Mouse (Mus musculus) erythroid progenitor cell, adult 5-6 weeks (primary cell): ENCODE data around the gene Rusc2. TPM values are rescaled to one million over a fixed set of nuclear protein-coding genes. Genes with fewer than 3 reads are reported as not detected.

Source experiments
- ATAC-seq: replicated peaks from 2 replicates; pipeline ENCODE4 v1.8.0; 2016; ENCODE audit warnings: moderate number of reproducible peaks, mild to moderate bottlenecking, moderate TSS enrichment, inconsistent platforms; ENCODE audit not compliant: poor library complexity, low FRiP score, severe bottlenecking
- total RNA-seq, 2 experiments: library from RNA; stranded (forward) in 1 of 2; stranded (reverse) in 1 of 2; fragments of 150-400 nt in 1 of 2; fragments of 186-747, 209-891 nt in 1 of 2; gene quantifications; 2 replicates each; pipeline versions ENCODE4 v1.2.3 to v1.2.4; 2015 to 2017; ENCODE audit warnings: low replicate concordance in 2 of 2

Gene Rusc2
- total RNA-seq, 2 experiments from 2014 or later, result not detected

DNA sequence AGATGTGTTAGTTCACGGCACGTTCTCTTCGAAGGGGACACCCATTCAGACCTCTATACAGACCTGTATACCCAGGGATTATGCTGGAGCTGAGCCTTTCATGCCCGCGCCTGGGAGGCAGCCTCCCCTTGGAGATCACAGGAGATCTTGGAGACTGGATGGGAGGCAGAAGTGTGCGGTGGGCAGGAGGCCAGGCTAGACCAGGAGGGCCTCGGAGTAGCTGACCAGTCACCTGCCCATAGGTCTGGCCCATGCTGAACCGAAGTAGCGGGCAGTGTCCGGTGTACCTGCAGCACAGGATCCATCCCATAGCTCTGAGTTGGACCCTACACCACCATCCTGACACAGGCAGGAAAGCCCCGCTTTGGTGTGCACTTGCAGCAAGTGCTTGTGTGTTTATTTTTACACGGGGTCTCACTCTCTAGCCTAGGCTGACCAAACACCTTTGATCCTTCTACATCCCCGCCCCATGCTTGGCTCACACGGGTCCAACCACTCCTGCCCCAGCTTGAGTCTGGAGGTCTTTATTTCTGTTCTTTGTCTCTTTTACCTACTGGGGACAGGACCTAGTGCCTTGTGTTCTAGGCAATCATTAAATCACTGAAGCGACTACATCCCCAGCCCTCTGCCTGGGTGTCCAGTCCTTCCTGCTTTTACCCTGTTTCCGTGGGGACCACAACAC lies 46.5 kb downstream of the Rusc2 start:
- no peak for ATAC-seq

GRCm38 (mm10) chr4:43428946-43429345 lies 47.2 kb downstream of the Rusc2 start, which contains the start of gene Fam166b:
Fam166b (minus strand) TSS chr4:43429134.
- ATAC-seq, result no peak

DNA sequence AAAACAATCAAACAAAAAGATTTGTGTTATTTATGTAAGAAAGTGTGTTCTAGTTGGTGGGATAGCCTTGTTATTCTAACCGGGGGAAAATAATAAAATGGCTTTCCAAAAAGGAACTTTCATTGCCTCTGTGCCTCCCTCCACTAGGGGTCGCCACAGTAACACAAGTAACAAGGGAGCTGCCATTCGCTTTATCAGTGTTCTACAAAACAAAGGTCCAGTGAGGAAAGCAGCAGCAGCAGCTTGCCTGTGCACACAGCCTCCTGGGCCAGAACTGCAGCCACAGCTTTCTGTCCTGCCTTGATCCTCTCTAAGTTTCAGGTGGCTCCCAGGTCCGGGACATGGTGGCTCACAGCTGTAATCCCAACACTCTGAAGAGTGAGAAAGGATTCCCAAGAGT lies 49.9 kb downstream of the Rusc2 start:
- peak; percentile 66; the same call in 1 of the 2 replicates for ATAC-seq

- ATAC-seq, result no peak
Observed at GRCm38 (mm10) chr4:43432832-43433231, 51.1 kb downstream of the Rusc2 start.

GRCm38 (mm10) chr4:43441639-43442038 lies 59.9 kb downstream of the Rusc2 start, which contains the start of gene Tesk1:
Tesk1 (plus strand) TSS chr4:43441939.
- no peak for ATAC-seq

- ATAC-seq, result peak; percentile 96
Observed at GRCm38 (mm10) chr4:43442044-43442443, 60.3 kb downstream of the Rusc2 start.

DNA sequence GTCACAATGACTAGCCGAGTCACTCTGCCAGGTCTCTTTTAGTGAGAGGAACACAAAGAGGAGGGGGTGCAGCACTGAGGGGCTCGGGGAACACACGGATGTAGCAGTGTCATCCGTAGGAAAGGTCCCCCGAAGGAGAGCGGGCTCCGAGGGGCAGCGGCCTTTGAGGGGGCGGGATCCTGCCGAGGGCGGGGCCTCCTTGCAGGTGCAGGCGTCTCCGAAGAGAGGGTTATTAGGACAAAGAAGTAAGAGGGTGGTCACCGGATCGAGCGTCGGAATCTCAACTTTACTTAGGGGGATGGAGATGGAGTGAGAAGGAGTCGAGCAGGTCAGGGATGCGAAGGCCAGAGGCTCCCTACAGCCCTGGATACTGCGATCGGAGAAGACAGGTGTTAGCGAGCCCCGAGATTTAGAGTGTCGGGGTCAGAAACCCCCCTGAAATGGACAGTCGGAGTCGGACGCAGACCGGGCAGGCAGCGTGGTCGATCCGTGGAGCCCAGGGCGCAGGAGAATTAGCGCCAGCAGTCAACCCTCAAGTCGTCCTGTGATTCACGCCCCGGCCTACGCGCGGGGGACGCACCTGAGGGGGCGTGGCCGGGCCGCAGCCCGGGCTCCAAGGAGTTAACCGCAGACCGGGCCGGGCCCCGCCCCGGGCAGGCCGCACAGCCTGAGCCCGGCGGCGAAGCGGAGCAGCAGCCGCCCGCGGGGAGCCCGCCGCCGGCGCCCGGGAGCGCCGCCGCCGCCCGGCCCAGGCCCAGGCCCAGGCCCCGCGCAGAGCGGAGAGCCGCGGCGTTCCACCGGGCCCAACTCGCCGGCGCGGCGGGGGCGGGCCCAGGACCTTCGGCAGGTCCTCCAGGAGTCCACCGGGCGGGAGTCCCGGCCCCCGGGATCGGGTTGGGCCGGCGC lies 60.9 kb downstream of the Rusc2 start:
- peak; percentile 43 for ATAC-seq

GRCm38 (mm10) chr4:43443511-43443910 lies 61.7 kb downstream of the Rusc2 start:
- ATAC-seq, result no peak

DNA sequence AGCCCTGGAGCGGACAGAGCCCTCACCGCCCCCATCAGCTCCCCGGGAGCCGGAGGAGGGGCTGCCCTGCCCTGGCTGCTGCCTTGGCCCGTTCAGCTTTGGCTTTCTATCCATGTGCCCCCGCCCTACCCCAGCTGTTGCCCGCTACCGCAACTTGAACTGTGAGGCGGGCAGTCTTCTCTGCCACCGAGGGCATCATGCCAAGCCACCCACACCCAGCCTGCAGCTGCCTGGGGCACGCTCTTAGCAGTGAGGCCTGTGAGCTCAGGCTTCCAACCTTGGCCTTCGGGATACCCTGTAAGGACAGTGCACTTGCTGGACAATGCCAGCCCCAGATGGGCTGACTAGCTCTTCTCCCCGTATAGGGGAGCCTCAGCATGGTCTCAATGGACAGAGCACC lies 65.5 kb downstream of the Rusc2 start:
- ATAC-seq, result no peak

DNA sequence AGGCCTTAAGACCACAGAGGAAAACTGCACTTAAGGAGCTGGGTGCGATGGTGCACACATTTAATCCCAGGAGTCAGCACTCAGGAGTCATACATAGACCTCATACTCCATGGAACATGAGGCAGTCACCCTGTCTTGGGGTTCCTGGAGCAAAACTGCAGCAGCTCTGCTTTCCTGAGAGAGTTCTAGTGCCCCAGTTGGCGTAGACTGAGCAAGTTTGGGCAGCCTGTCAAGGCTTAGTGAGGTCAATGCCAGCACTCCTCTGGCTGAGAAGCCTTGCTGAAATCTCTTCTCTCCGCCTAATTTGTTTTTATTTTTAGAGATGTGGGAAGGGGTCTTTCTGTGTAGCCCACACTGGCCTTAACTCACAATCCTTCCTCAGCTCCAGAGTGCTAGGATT lies 66.8 kb downstream of the Rusc2 start:
- no peak for ATAC-seq

GRCm38 (mm10) chr4:43452315-43452714 lies 70.5 kb downstream of the Rusc2 start:
- ATAC-seq, result no peak

DNA sequence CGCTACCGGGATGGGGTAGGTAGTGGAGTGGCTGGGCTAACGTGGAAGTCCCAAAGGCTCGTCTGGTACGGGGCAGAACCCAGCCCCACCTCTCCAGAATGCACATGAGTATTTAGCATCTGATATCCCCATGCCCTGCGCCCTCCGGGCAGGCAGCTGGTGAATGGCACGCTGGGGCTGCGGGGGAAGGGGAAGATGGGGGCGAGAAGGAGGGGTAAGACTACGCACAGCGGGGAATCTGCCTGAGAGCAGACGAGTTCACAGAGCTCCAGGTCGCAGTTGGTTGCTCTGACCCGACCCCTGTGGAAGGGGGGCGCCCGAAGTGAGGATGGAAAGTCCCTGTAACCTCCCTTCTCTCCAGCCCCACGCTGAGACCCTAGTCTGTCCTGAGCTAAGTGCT lies 71.6 kb downstream of the Rusc2 start:
- no peak for ATAC-seq

- ATAC-seq, result no peak
Observed at GRCm38 (mm10) chr4:43454041-43454836, 72.5 kb downstream of the Rusc2 start, which contains the start of gene Cd72. Cd72 (minus strand) TSS chr4:43454628.

- ATAC-seq, result no peak
Observed at GRCm38 (mm10) chr4:43456470-43456869, 74.7 kb downstream of the Rusc2 start.

DNA sequence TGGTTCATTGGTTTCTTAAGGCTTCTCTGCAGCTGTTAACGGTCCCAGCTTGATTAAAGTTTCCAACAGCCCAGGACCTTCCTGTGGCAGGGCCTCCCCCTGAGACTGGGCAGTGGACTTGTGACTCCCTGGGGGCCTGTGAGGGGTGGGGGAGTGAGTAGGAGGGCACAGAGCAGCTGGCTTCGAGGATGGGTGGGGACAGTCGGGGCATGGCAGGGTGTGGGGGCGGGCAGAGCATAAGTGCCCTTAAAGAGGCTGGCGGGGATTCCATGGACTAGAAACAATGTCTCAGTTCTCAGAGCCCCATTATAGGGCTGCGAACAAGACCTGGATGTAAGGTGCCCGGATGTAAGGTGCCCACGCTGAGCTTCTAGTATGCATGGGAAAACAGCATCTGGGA lies 75.3 kb downstream of the Rusc2 start:
- ATAC-seq, result no peak

DNA sequence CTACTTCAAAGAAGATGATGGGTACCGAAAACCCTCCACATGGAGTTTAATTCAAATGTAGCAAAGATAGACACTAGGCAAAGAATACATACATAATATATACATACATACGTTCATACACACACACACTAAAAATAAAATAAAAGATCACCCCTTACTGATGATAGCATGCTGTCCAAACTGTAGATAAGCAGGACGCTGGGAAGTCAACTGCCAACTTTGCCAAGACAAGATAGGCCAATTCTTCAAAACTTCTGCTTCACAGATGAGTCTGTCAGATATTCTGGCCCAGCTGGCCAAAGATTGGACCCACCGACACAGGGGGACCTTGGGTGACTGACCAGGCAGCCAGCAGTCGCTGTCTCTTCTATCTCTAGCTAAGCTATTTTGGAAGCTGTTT lies 81.3 kb downstream of the Rusc2 start:
- ATAC-seq, result no peak

DNA sequence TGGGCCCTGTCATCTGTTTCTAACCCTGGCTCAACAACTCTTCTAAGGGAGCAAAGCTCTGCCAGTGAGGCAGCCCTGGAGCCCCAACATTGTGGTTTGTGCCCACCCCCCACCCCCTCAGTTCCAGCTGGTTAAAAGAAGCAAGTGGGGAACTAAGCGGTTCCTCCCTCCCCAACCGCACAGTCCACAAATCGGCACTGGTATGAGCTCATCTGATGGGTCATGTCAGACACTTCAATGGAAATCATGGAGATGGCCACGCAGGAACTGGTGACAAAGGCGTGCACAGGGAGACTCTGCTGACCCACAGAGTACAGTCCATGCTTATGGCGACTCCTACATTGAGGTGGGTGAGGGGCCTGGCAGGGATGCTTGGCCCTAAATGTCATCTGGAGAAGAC lies 84.2 kb downstream of the Rusc2 start:
- ATAC-seq, result no peak

DNA sequence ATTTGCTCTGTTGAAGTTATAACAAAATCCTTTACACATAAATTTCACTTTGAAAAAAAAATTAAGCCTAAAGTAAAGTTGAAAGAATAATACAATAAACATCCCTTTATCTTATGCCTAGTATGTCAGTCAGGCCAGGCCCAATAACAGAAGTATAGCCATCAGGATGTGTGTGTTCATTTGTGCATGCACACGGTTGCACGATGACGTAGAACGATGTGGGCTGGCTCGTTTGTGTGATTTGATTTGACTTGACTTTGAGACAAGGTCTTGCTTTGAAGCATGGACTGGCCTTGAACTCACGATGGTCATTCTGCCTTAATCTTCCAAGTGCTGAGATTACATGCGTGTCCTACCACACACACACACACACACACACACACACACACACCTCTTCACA lies 85.1 kb downstream of the Rusc2 start:
- no peak for ATAC-seq

DNA sequence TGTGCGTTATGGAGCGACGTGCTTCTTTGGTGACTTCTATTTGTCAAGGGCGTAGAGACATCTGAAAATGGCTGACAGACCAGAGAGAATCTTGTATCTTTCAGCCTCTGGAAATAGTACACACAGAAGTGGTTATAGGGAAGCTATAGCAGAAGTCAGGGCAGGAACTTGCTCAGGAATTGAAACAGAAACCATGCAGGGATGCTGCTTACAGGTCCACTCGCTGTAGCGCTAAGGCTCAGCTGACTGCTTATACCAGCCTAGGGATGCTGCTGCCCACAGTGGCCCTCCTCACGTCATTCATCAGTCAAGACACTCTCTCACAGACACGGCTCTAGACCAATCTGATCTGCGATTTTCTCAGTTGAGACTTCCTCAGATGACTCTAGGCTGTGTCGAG lies 88.5 kb downstream of the Rusc2 start:
- no peak for ATAC-seq

DNA sequence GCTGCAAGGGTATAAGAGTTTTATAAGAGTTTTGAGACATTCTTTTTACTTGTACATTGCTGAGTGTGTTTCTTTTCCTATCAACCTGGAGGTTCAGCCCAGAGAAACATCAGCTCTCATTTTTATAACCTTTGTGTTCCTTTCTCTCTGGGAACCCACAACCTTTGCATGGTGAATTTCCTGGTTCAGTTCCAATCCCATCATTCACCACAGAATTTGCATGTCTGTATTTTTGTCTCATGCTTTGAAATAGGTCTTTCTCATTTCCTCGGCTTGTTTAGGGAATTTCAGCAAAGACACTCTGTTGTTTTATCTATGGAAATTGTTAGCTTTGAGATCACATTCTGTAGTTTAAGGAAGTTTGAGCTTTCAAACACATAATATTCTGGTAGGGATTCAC lies 91.9 kb downstream of the Rusc2 start:
- no peak for ATAC-seq
